Mouse (Mus musculus): ENCODE results near the gene Rbmxl1. TPM values are rescaled to one million over a fixed set of nuclear protein-coding genes. Genes with fewer than 3 reads are reported as not detected.

Gene Rbmxl1
- polyA plus RNA-seq, 1 experiment from 2014 or later = 220 TPM

Other genes starting within 250 kb of the Rbmxl1 start
- 0.24 TPM in 1 of 2 replicates, not detected in the other for gene Pou4f2, start 72.3 kb downstream of the Rbmxl1 start, polyA plus RNA-seq (2015; fragmentation: Nextera tagmentation; extraction: Ambion mirVana)
- 9.6 and 9.9 TPM in 2 replicates for gene Slc10a7, start 448 bp upstream of the Rbmxl1 start, polyA plus RNA-seq (2015; fragmentation: Nextera tagmentation; extraction: Ambion mirVana)